In genomic region chr4:74242176-74242575, GRCm38 (mm10) we compare ENCODE assay signal across 9 mouse cellular contexts. TPM values are rescaled to one million over a fixed set of nuclear protein-coding genes. Genes with fewer than 3 reads are reported as not detected.
DNase-seq lines count a peak whose midpoint lies in the region; ATAC-seq and TF ChIP-seq lines count a peak whose summit lies in the region.
"Had no signal": no experiment of that assay in that cellular context is flagged by ENCODE, and none has a peak within 500 bp of the region (broad histone marks: within the 10 kb centered on the region; RNA-seq: fewer than 3 reads in every experiment).

Gene Kdm4c (plus strand): TSS chr4:74242497.

- intact Hi-C loops in gastrocnemius, postnatal 36 days (cut with DNase I): no loop called here

- H3K4me1 ChIP-seq in kidney, embryonic 15.5 days: no peaks in the 10 kb centered on the region
- H3K4me1 ChIP-seq in heart, embryonic 15.5 days (replicated peaks): no peaks in the 10 kb centered on the region
- no peaks in the 10 kb centered on the region for H3K4me1 ChIP-seq in limb, embryonic 15.5 days
- H3K4me1 ChIP-seq in lung, postnatal 0 days (ENCODE audit: insufficient read depth, low read depth, low read length): no peaks in the 10 kb centered on the region
- H3K4me1 ChIP-seq: liver, embryonic 15.5 days had no signal

- no peak for TF ChIP-seq EP300 in lung, postnatal 0 days (IDR thresholded peaks at IDR 0.05)

- H3K27me3 ChIP-seq in kidney, embryonic 15.5 days: no peaks in the 10 kb centered on the region
- H3K27me3 ChIP-seq in heart, embryonic 15.5 days: no peaks in the 10 kb centered on the region
- H3K27me3 ChIP-seq in limb, embryonic 15.5 days: no peaks in the 10 kb centered on the region
- no peaks in the 10 kb centered on the region for H3K27me3 ChIP-seq in lung, postnatal 0 days (replicated peaks; ENCODE audit: insufficient read depth, low read length)
- H3K27me3 ChIP-seq: liver, embryonic 15.5 days had no signal

- H3K4me2 ChIP-seq in kidney, embryonic 15.5 days: no peak within 1 kb of the TSS
- no peak within 1 kb of the TSS for H3K4me2 ChIP-seq in heart, embryonic 15.5 days
- H3K4me2 ChIP-seq in limb, embryonic 15.5 days: no peak within 1 kb of the TSS
- no peak within 1 kb of the TSS for H3K4me2 ChIP-seq in lung, postnatal 0 days (replicated peaks; ENCODE audit: low read depth, low read length)
- H3K4me2 ChIP-seq: liver, embryonic 15.5 days had no signal

- H3K4me3 ChIP-seq in kidney, embryonic 15.5 days (replicated peaks): no peak within 1 kb of the TSS
- no peak within 1 kb of the TSS for H3K4me3 ChIP-seq in heart, embryonic 15.5 days
- H3K4me3 ChIP-seq in limb, embryonic 15.5 days: no peak within 1 kb of the TSS
- no peak within 1 kb of the TSS for H3K4me3 ChIP-seq in lung, postnatal 0 days (ENCODE audit: low read depth, low read length)
- H3K4me3 ChIP-seq: liver, embryonic 15.5 days had no signal

- 81% methylated on average over 1 of the region's 1 CpGs for WGBS in kidney, embryonic 15.5 days
- WGBS in heart, embryonic 15.5 days: 87% methylated on average over 1 of the region's 1 CpGs
- WGBS in limb, embryonic 15.5 days: 86% methylated on average over 1 of the region's 1 CpGs
- WGBS in lung, postnatal 0 days: 94% methylated on average over 1 of the region's 1 CpGs

- no peak within 1 kb of the TSS for H3K9ac ChIP-seq in kidney, embryonic 15.5 days
- no peak within 1 kb of the TSS for H3K9ac ChIP-seq in heart, embryonic 15.5 days
- no peak within 1 kb of the TSS for H3K9ac ChIP-seq in limb, embryonic 15.5 days
- H3K9ac ChIP-seq in lung, postnatal 0 days (replicated peaks; ENCODE audit: low read depth): no peak within 1 kb of the TSS
- H3K9ac ChIP-seq: liver, embryonic 15.5 days had no signal

- ATAC-seq in kidney, embryonic 15.5 days (replicated peaks; ENCODE audit: low FRiP score): no peak
- ATAC-seq in heart, embryonic 15.5 days (replicated peaks; ENCODE audit: insufficient number of reproducible peaks, insufficient read depth, low FRiP score, low read depth): no peak
- ATAC-seq in limb, embryonic 15.5 days (ENCODE audit: insufficient number of reproducible peaks, low FRiP score, low TSS enrichment, low read depth): no peak
- ATAC-seq in lung, postnatal 0 days: no peak

- no peak for DNase-seq in kidney, adult 8-10 months
- no peak for DNase-seq in adrenal gland, postnatal 14 days
- no peak for DNase-seq in lung, postnatal 0 days (ENCODE audit: low spot score)
- DNase-seq in embryo, embryonic 10 days (ENCODE audit: low spot score): no peak
- DNase-seq in gastrocnemius, postnatal 36 days: no peak

- TF ChIP-seq CTCF in lung, postnatal 0 days (IDR thresholded peaks at IDR 0.05): no peak

- H3K9me3 ChIP-seq in kidney, embryonic 15.5 days (replicated peaks): no peaks in the 10 kb centered on the region
- H3K9me3 ChIP-seq in heart, embryonic 15.5 days (replicated peaks): no peaks in the 10 kb centered on the region
- no peaks in the 10 kb centered on the region for H3K9me3 ChIP-seq in limb, embryonic 15.5 days
- H3K9me3 ChIP-seq in lung, postnatal 0 days (ENCODE audit: low read length): no peaks in the 10 kb centered on the region
- H3K9me3 ChIP-seq: liver, embryonic 15.5 days had no signal

- H3K36me3 ChIP-seq in kidney, embryonic 15.5 days: no peaks in the 10 kb centered on the region
- H3K36me3 ChIP-seq in heart, embryonic 15.5 days: no peaks in the 10 kb centered on the region
- H3K36me3 ChIP-seq in limb, embryonic 15.5 days: no peaks in the 10 kb centered on the region
- H3K36me3 ChIP-seq in lung, postnatal 0 days (ENCODE audit: insufficient read depth, low read length): no peaks in the 10 kb centered on the region
- H3K36me3 ChIP-seq: liver, embryonic 15.5 days had no signal

- no peak within 1 kb of the TSS for H3K27ac ChIP-seq in kidney, embryonic 15.5 days
- no peak within 1 kb of the TSS for H3K27ac ChIP-seq in heart, embryonic 15.5 days
- no peak within 1 kb of the TSS for H3K27ac ChIP-seq in limb, embryonic 15.5 days
- H3K27ac ChIP-seq in lung, postnatal 0 days (ENCODE audit: low read length): no peak within 1 kb of the TSS
- H3K27ac ChIP-seq: liver, embryonic 15.5 days had no signal

RNA-seq across cellular contexts. Expression of gene Kdm4c, which starts in this region (rescaled TPM):
- polyA plus RNA-seq in kidney, embryonic 15.5 days (2015; fragmentation: Nextera tagmentation; extraction: Ambion mirVana): 13.2 and 13.4 TPM in 2 replicates
- total RNA-seq in adrenal gland, postnatal 14 days (2021): 18.4 and 22.5 TPM in 2 replicates
- 10.1 and 11.0 TPM in 2 replicates for polyA plus RNA-seq in heart, embryonic 15.5 days (2015; fragmentation: Nextera tagmentation; extraction: Ambion mirVana)
- 14.4 and 15.9 TPM in 2 replicates for polyA plus RNA-seq in limb, embryonic 15.5 days (2015; fragmentation: Nextera tagmentation; extraction: Ambion mirVana)
- 8.9 and 9.8 TPM in 2 replicates for polyA plus RNA-seq in lung, postnatal 0 days (2015; fragmentation: Nextera tagmentation; extraction: Ambion mirVana)
- 1 to 10 TPM; 5.6 to 9.4 TPM for total RNA-seq in gastrocnemius, postnatal 36 days (2021)
